Mouse (Mus musculus) ovary, postnatal 14 days (tissue): Measurements from ENCODE around the gene Nectin1.
A peak's percentile ranks its signal among the peaks of the same experiment; 100 is the strongest.

Experiments used
- DNase-seq: peaks from one replicate; pipeline ENCODE4 v3.0.0; 2022; ENCODE audit warnings: low spot score

The Nectin1 gene

DNA sequence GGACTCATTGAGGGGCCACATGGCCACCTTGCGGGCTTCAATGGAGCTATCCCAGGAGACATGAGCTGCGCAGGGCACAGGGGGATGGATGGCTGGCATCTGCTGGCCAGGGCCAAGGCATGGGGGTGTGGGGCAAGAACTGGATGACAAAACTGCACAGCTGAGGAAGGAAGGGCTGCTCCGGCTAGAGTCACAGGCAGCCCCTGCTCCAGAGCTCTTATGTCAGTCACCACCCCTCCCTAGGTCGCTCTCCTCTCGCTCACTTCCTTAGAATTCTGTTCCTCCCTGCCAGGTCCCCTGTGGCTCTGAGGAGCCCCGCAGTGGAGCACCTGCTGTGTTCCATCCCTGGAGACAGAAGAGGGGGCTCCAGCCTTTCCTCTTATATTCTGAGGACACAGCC, 63.8 kb downstream of the Nectin1 start:
- no peak for DNase-seq

DNA sequence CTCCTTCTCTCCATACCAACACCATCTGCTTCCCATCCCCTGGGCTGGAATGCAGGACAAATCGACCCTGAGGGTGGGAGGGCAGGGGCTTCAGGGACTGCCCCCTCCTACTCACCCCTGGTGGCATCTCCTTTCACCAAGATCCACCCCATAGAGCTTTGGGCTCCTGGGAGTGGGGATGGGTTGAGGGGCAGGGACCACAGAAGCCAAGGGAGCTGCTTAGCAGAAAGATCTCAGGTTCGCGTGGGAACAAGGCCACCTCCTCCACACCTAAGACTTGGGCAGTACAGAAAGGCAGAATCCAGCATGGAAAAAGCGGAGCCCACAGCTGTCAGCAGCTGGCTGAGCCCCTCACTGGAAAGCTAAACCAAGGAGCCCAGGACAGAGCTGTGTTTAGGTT, 64.3 kb downstream of the Nectin1 start:
- no peak for DNase-seq

DNA sequence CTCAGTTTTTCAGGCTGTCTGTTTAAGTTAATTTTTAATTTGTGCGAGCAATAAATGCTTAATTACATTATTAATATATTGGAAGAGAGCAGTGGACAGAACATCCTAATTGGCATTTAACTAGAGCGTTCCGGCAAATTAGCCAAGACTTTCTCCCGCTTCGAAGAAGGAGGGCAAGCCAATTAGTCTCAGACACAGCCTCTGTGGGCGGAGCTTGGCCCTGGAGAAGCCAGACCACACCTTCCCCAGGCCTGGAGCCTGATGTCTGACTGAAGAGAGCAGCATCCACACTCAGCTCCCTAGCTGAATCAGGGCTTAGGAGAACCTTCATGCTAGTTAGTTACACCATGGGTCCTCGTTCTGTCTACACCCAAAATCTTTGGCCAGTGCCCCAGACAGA, 64.8 kb downstream of the Nectin1 start:
- no peak for DNase-seq

DNA sequence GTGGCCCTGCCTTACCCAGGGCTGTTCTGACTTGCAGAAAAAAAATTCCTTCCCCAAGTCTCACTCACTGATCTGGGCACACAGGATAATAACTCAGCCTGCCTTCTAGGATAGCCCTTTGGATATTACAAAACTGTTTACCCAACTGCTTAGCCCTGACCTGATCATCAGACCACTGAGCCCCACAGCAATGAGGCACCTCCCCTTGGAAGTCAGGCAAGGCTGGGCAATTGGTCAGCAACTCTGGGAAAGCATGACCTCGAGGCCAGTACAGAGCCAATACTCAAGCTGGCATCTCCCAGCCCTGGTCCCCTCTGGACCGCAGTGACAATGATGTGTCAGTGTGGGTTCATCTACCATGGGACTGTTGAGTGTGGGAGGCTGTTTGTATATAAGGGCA, 69.4 kb downstream of the Nectin1 start:
- no peak for DNase-seq

DNA sequence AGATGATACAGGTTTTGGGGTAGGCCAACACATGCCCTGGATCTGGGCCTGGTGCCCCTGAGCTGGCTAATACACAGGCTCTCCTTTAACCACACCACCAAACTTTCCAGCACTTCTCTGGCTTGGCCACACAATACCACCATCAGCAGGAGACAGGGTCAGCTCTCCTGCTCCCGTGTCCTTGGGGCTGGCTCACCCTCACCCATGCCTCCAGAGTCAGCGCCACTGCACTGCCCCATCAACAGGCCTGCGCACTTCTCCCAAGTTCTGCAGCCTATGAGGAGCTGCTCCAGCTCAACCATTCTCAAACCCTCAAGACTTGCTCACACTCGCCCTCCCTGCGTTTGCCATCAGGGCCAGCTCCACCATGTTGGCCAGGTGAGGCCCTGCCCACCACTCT, 78.4 kb downstream of the Nectin1 start:
- no peak for DNase-seq

DNA sequence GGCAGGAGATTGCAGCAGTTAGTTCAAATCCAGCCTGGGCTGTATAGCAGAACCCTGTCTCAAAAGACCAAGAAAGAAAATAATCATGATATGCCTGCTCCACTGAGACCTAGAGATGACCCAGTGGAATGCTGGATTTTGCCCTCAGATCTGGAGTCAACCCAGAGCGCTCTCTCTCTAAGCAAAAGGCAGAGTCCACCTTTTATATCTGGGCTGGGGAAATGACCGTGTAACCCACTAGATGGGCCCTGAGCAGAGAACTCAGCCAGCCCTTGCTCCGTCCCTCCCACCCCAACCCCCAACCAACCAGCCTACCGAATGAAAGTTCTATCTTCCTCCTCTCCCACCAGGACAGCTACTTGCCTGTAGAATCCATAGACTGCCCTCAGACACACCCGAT, 81.4 kb downstream of the Nectin1 start:
- no peak for DNase-seq

DNA sequence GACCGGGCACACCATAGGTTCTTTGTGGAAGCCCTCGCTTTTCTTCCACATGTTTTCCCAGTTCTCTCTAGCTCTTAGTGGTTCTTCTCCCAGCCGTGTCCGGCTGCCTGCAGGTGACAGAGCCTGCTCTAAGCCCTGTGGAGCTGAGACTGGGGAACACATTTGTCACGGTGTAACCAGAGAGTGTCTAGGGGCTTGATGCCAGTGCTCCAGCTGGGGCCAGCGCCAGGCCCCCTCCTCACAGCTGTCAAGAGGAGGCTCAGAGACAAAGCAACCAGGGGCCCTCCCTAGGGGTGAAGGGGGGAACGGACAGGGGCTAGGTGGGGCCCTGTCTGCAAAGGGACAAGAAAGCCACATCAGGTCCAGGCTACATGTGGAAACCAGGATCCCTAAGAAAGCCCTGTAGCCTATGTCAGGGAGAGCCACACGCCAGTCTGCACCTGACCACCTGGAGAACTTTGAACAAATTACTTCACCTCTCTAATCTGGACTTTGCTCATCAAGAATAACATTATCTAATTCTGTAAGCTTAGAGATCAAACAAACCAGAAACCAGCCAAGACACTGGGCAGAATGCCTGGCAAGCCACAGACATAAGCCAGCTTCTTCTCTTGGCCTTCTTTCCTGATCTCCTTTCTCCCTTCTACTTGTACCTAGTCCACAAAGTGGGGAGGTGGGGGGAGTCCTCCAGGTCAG, 82.9 kb downstream of the Nectin1 start:
- no peak for DNase-seq

DNA sequence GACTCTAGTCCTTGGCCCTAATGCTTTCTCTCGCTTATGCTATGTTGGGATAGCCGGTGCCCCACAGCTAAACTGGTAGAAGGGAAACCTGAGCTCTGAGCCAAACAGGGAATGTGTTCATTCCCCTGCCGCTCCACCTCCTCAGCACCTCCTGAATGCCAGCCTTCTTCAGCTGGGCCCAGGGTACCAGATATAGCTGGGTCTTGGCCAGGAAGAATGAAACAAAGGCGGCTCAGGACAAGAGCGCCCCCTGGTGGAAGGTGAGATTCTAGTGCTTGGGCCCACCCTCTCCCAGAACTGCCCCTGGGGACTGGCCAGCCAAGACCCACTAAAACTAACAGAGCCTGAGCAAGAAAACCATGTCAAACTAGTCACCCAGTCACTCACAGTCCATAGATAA, 83.8 kb downstream of the Nectin1 start:
- DNase-seq = peak; percentile 33

DNA sequence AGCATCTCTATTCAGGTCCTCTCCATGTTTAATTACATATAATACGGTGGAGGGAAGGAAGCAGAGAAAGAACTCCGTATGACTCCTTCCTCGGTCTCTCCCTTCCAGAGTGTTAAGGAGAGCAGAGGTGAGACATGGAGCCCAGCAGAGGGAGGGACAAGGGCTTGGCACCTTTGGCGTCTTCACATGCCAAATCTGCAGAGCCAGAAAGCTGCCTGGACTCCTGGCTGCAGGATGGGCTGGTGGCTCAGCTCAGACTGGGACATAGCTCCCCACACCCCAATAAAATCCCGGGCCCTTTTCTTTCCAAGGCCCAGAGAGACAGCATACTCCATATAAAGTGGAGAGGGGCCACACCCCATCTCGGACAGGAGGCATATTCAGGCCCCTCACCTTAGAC, 85.2 kb downstream of the Nectin1 start:
- no peak for DNase-seq

DNA sequence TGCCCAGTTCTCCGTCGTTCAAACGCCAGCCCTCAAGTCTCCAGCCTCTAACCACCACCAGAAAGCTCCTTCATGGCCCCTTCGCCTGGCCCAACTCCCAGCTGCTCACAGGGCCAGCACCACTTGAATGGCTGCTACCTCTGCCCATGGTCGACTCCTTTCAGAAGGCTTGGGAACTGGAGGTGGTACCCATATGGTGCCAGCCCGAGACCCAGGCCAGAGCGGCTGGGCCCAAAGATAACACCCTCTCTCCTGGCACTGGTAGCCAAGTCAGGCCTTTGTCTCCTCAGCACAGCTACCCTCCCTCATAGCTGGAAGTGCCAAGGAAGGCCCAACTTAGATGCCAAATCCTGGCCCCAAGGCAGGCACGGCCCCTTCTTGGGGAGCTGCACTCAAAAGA, 89.4 kb downstream of the Nectin1 start:
- no peak for DNase-seq

DNA sequence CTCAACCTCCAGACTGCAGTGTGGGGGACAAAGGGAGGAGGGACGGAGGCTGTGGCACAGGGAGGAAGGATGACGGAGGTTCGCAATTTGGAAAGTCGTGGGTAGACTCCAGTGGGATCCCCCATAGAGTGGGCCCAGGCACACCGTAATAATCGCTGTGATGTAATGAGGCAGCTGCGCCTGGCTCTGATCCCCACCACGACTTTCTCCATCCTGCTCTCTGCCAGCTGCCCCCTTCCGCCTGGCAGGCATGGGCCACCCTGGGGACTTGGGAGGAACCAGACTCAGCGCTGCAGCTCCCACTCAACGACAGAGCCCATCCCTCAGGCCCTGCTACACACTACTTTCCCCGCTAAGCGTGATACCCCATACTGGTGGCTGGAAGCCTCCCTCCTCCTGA, 90.5 kb downstream of the Nectin1 start:
- no peak for DNase-seq

DNA sequence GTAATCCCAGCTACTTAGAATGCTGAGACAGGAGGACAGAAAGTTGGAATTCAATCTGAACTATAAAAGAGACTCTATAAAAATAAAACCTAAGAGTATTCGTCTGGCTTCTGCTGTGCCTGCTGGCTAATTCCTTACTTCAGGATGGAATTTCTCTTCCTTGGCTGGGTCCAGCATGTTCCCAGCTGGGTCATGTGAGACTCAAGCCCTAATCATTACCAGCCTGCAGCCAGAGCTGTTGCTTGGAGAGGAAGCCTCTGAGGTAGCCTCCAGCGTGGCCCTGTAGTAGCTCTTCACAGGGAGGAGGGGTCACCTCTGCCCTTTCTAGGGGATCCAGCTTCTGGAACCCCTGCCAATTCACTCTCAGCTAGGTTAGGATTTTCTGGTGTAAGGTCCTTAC, 94.8 kb downstream of the Nectin1 start:
- no peak for DNase-seq

DNA sequence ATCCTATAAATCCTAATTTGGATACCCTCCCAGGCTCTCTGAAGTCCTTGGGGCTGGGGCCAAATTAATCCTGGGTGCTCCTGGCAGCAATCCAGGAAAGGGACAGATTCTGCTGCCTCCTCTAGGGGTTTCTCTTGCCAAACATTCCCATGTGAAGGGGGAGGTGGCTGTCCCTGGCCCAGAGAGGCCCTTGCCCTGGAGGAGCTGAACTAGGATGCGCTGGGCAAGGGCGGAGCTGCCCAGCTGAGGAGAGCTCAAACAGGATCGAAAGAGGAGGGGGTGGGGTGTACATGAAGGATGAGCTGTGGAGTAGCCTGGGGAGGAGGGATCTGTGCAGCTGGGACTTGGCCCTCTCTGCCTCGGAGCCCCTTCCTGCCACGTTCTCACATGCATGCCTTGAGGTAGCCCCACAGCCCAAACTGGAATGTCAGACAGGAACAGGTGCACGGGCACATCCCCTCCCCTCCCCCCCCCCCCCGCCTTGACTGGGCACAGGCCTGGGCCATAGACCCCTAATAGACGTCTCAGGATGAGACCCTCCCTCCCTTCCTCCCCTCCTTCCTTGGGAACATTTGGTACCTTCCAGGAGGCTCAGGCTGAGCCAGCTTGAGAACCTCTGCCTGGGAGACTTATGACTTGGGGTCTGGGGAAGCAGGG, 99.3 kb downstream of the Nectin1 start:
- no peak for DNase-seq

DNA sequence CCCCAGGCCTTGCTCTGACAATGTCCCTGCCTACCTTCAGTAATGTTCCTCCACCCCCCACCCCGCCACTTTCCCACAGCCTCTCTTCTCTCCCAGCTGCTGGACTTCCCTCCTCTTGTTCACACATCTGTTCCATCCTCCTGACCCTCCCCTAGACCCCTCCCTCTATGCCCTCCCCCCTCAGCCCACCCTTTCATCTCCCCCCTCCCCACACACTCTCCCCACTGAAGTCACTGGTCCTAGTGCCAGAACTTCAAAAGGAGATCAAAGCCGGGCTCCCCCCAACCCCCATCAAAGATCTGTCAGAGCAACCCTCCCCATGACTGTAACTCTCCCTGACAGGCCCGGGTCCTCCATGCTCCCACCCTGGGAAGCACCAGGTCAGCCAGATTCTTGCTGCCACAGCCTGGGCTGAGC, 99.9 kb downstream of the Nectin1 start:
- no peak for DNase-seq

DNA sequence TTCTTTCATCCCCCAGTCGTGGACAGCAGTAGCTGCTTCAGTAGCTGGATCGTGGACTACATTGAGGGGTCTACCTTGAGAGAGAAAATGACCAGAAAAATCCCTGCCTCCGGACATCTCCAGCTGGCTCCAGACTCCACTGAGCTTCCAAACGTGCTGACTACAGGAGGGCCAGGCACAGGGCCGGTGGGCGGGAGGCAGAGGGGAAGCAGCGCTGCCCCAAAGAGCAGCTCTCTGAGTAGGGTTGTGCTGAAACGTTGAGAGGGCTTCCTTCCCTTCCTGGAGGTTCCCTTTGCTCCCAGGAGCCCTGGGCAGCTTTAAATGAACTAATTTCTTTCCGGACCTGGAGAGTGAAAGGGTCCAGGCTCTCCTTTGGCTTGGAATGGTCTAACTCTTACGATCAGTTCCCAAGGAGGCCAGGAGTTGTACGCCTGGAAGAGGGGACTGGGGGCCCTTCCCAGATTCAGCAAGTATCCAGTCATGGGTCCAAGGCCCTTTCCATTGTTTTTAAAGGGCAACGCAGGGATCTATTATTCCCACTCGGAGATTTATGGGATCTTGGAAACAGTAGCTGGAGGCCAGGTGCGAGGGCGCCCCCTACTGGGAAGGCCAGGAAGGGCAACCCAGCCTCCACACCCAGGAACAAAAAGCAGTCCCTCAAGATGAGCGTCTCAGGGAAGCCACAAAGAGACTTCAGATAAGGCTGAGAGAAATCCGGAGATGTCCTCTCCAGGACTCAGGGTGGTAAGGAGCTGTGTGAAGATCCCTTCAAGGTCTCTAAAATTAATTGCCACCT, 102.1 kb downstream of the Nectin1 start:
- DNase-seq = peak; percentile 48

DNA sequence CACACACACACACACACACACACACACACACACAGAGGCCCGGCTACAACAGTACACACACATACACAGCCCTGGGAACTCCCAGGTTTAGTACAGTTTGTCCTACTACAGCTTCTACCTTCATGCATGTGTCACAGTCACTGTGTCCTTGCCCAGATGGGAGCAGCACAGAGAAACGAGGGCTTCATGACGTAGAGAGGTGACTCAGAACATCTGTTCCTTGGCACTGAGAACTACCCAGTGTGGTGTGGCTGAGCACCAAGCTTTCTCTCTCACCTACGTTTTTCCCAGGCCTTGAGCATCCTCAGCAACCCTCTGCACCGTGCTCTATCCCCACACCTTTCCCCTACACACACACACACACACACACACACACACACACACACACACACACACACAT, 104.1 kb downstream of the Nectin1 start:
- DNase-seq = no peak

DNA sequence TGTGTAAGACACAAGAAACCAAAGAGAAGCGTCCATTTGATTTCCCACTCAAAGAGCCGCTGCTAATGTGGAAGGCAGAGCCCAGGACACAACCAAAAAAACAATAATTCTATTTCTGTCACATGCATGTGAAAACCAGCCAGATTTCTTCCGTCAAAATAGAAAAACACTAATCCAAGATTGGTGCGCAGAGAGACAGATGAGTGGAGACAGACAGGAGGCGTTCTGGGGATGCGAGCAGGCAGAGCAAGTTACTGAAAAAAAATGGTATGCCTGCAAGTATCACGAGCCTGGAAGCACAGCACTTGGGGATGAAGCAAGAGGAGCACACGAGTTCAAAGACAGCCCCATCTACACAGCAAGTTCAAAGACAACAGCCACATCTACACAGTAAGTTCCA, 106.5 kb downstream of the Nectin1 start:
- DNase-seq = no peak

DNA sequence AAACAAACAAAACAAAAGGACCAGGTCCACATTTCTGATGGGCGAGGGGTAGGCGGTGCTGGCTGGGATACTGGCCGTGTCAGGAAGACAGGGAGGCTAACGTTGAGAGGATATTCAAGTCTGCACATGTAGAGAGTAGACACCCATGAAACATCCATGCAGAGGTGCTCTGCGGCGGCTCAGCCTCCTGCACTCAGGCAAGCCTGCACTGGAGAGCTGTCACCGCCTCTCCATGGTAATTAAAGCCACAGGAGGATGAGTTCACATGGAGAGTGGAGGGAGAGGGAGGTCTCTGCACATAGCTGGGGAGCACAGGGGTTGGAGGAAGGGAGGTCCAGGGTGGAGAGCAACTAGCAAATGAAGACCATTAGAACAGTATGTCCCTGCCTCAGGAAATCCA, 107.4 kb downstream of the Nectin1 start:
- no peak for DNase-seq

DNA sequence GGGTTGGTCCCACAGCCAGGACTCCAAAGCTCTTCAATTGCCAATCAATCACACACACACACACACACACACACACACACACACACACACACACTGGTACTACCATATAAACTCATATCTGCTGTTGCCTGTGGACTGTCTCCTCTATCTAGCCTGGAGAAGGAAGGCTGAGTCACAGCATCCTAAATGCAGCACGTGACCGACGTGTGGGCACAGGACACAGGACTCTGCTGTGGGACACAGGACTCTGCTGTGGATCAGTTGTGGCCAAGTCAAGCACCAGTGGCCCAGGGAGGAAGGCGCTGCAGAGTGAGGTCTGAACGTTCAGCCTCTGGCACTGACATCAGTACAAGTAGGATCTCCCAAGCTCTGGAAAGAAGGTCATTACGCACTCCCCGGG, 112.1 kb downstream of the Nectin1 start:
- DNase-seq = no peak
